Mouse (Mus musculus): ENCODE results near the gene Tctn1. TPM values are rescaled to one million over a fixed set of nuclear protein-coding genes. Genes with fewer than 3 reads are reported as not detected.
A peak's percentile ranks its signal among the peaks of the same experiment; 100 is the strongest.

The Tctn1 gene
- total RNA-seq, 2 experiments from 2014 or later = 11.5 to 14.5 TPM

GRCm38 (mm10) chr5:122285029-122285766 lies 20.9 kb upstream of the Tctn1 start:
- DNase-seq = peak in 1 of 2 experiments; percentile 37

- DNase-seq = peak; percentile 80 to 81
Observed at GRCm38 (mm10) chr5:122284183-122285028, 20.1 kb upstream of the Tctn1 start, which contains the start of gene Pptc7. Pptc7 (plus strand) TSS chr5:122284365.

GRCm38 (mm10) chr5:122283828-122284182 lies 19.5 kb upstream of the Tctn1 start:
- no peak for DNase-seq

GRCm38 (mm10) chr5:122280827-122281462 lies 16.7 kb upstream of the Tctn1 start:
- no peak for DNase-seq

- DNase-seq = no peak
Observed at GRCm38 (mm10) chr5:122280422-122280826, 16.2 kb upstream of the Tctn1 start.

GRCm38 (mm10) chr5:122279799-122280421 lies 15.7 kb upstream of the Tctn1 start:
- DNase-seq = no peak

GRCm38 (mm10) chr5:122278946-122279345 lies 14.7 kb upstream of the Tctn1 start:
- DNase-seq = no peak

- no peak for DNase-seq
Observed at GRCm38 (mm10) chr5:122274785-122275184, 10.5 kb upstream of the Tctn1 start.

- no peak for DNase-seq
Observed at GRCm38 (mm10) chr5:122272821-122273220, 8.6 kb upstream of the Tctn1 start.

GRCm38 (mm10) chr5:122268858-122269604 lies 4.8 kb upstream of the Tctn1 start:
- DNase-seq = no peak

GRCm38 (mm10) chr5:122267899-122268298 lies 3.6 kb upstream of the Tctn1 start:
- DNase-seq = peak in 1 of 2 experiments; percentile 74

GRCm38 (mm10) chr5:122267136-122267535 lies 2.9 kb upstream of the Tctn1 start:
- DNase-seq = no peak

GRCm38 (mm10) chr5:122265942-122266341 lies 1.7 kb upstream of the Tctn1 start:
- DNase-seq = no peak

- DNase-seq = no peak
Observed at GRCm38 (mm10) chr5:122265187-122265586, 927 bp upstream of the Tctn1 start.

- no peak for DNase-seq
Observed at GRCm38 (mm10) chr5:122262104-122262503, 2.2 kb downstream of the Tctn1 start.

GRCm38 (mm10) chr5:122258027-122258741 lies 6.1 kb downstream of the Tctn1 start:
- no peak for DNase-seq

- DNase-seq = no peak
Observed at GRCm38 (mm10) chr5:122251895-122252606, 12.2 kb downstream of the Tctn1 start.

- DNase-seq = no peak
Observed at GRCm38 (mm10) chr5:122249281-122249680, 15.0 kb downstream of the Tctn1 start.

GRCm38 (mm10) chr5:122247934-122248333 lies 16.3 kb downstream of the Tctn1 start:
- DNase-seq = no peak

- DNase-seq = peak in 1 of 2 experiments; percentile 39
Observed at GRCm38 (mm10) chr5:122247529-122247928, 16.7 kb downstream of the Tctn1 start.

Measured in layer of hippocampus, postnatal 36 days (tissue).